Mouse (Mus musculus) limb, embryonic 14.5 days (tissue): Measurements from ENCODE around the gene Nedd9. TPM values are rescaled to one million over a fixed set of nuclear protein-coding genes. Genes with fewer than 3 reads are reported as not detected.

Source experiments
- ATAC-seq: fragments of 200-750 bp; cut with Nextera tagmentation; 2 replicates; pipeline ENCODE4 v1.8.0; 2017; ENCODE audit warnings: low read depth, moderate number of reproducible peaks, moderate TSS enrichment; ENCODE audit not compliant: low FRiP score
- DNase-seq: peaks from one replicate; pipeline ENCODE4 v3.0.0-alpha.2; 2015; ENCODE audit warnings: low spot score
- H3K27ac ChIP-seq: fragments of 300-500 bp; sonication (generic); replicated peaks from 2 replicates; pipeline ENCODE4 v1.5.1; 2014; ENCODE audit warnings: low read depth, mild to moderate bottlenecking, low read length, moderate library complexity, mixed read lengths
- H3K27me3 ChIP-seq: fragments of 300-500 bp; sonication (generic); 2 replicates; pipeline ENCODE4 v1.6.1; 2014; ENCODE audit warnings: low read length, mixed read lengths; ENCODE audit not compliant: control insufficient read depth, insufficient read depth
- H3K36me3 ChIP-seq: fragments of 300-500 bp; sonication (generic); 2 replicates; pipeline ENCODE4 v1.6.1; 2014; ENCODE audit warnings: mild to moderate bottlenecking, low read length, moderate library complexity, mixed read lengths; ENCODE audit not compliant: control insufficient read depth, insufficient read depth
- H3K4me1 ChIP-seq: fragments of 300-500 bp; sonication (generic); 2 replicates; pipeline ENCODE4 v1.6.1; 2014; ENCODE audit warnings: antibody characterized with exemption, low read length, mixed read lengths; ENCODE audit not compliant: control insufficient read depth, insufficient read depth
- H3K4me2 ChIP-seq: fragments of 300-500 bp; sonication (generic); replicated peaks from 2 replicates; pipeline ENCODE4 v1.6.1; 2014; ENCODE audit warnings: low read depth, mild to moderate bottlenecking, low read length, moderate library complexity; ENCODE audit not compliant: severe bottlenecking
- H3K4me3 ChIP-seq: fragments of 300-500 bp; sonication (generic); replicated peaks from 2 replicates; pipeline ENCODE4 v1.5.1; 2014; ENCODE audit warnings: low read length
- H3K9ac ChIP-seq: fragments of 300-500 bp; sonication (generic); 2 replicates; pipeline ENCODE4 v1.6.1; 2014; ENCODE audit warnings: mild to moderate bottlenecking, low read depth, low read length, moderate library complexity; ENCODE audit not compliant: severe bottlenecking
- H3K9me3 ChIP-seq: fragments of 300-500 bp; sonication (generic); 2 replicates; pipeline ENCODE4 v1.6.1; 2016; ENCODE audit warnings: low read length; ENCODE audit not compliant: control insufficient read depth
- POLR2A ChIP-seq: fragments of 200-500 bp; IDR thresholded peaks from 2 replicates; pipeline ENCODE4 v1.8.0; 2012; ENCODE audit warnings: inconsistent platforms, mild to moderate bottlenecking, moderate library complexity, borderline replicate concordance; ENCODE audit not compliant: insufficient read depth, insufficient read length; ENCODE audit errors: extremely low read depth
- WGBS: fragments of 180-500 bp; shearing (Covaris S2); extraction: QIAGEN DNeasy Blood & Tissue Kit; methylation state at CpG from one replicate; pipeline ENCODE4 v1.1.7; 2014; 5-methylcytosine and 5-hydroxymethylcytosine counted together
- polyA plus RNA-seq, 2 experiments: library from polyadenylated mRNA; depleted of rRNA in 1 of 2; stranded (reverse) in 1 of 2; unstranded in 1 of 2; fragments of >200 nt; fragmentation: Nextera tagmentation in 1 of 2; extraction: Ambion mirVana in 1 of 2; gene quantifications; 2 replicates each; pipeline versions ENCODE4 v1.2.1 to v1.2.3; 2012 to 2014

Gene Nedd9
- polyA plus RNA-seq (2012; rRNA removed): 23.5 and 23.9 TPM in 2 replicates
- 41.5 TPM in 2 replicates for polyA plus RNA-seq (2014; fragmentation: Nextera tagmentation; extraction: Ambion mirVana)

GRCm38 (mm10) chr13:41486606-41487408, at the start of gene Nedd9:
Gene Nedd9 (minus strand): TSS chr13:41487362.
- H3K27me3 ChIP-seq: no peaks in the 10 kb centered on the region
- ATAC-seq (no peak), DNase-seq (no peak)
- H3K9me3 ChIP-seq: no peaks in the 10 kb centered on the region
- no peaks in the 10 kb centered on the region for H3K36me3 ChIP-seq
- no peak within 1 kb of the TSS for H3K4me3 ChIP-seq
- no peak within 1 kb of the TSS for H3K9ac ChIP-seq
- TF ChIP-seq POLR2A: no peak
- 55% methylated on average over 15 of the region's 15 CpGs for WGBS
- H3K27ac ChIP-seq: no peak within 1 kb of the TSS
- no peak within 1 kb of the TSS for H3K4me2 ChIP-seq
- H3K4me1 ChIP-seq: peaks cover 12% of the 10 kb centered on the region

GRCm38 (mm10) chr13:41532625-41533024, 45.5 kb upstream of the Nedd9 start:
- ATAC-seq (no peak), DNase-seq (no peak)
- 76% methylated on average over 5 of the region's 5 CpGs for WGBS
- Histone ChIP-seq H3K4me1 (no peaks in the 10 kb centered on the region), H3K4me2 (no peak overlapping the region), H3K27me3 (no peaks in the 10 kb centered on the region), H3K9ac (no peak overlapping the region), H3K4me3 (no peak overlapping the region), H3K27ac (no peak overlapping the region), H3K9me3 (no peaks in the 10 kb centered on the region), H3K36me3 (no peaks in the 10 kb centered on the region)
- TF ChIP-seq POLR2A: no peak

GRCm38 (mm10) chr13:41530326-41530725, 43.2 kb upstream of the Nedd9 start:
- H3K4me1 ChIP-seq: no peaks in the 10 kb centered on the region
- H3K4me3 ChIP-seq: no peak overlapping the region
- TF ChIP-seq POLR2A: no peak
- H3K27me3 ChIP-seq: no peaks in the 10 kb centered on the region
- no peak overlapping the region for H3K4me2 ChIP-seq
- no peaks in the 10 kb centered on the region for H3K36me3 ChIP-seq
- H3K9ac ChIP-seq: no peak overlapping the region
- ATAC-seq (no peak), DNase-seq (peak; percentile 55)
- H3K27ac ChIP-seq: no peak overlapping the region
- no peaks in the 10 kb centered on the region for H3K9me3 ChIP-seq

DNA sequence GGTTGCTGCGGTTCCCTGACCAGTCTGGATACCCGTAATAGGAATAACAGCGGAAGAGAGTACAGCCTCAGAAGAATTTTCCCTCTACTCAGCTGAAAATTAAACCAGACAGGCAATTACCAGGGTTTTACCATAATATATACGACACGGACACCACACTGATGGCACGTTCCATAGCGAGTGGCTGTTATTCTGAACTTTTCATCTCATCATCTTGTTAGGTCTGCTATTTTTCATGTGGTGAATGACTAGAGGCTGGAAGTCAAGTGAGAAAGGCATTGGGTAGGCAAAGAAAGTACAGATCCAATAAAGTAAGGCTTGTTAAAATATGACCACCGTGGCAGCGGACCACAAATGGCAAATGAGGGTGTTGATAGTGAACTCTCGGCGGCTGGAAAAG, 37.0 kb upstream of the Nedd9 start:
- ATAC-seq: no peak; the same call in 1 of the 2 replicates
- no peak overlapping the region for H3K4me2 ChIP-seq
- H3K9ac ChIP-seq: no peak overlapping the region
- H3K36me3 ChIP-seq: no peaks in the 10 kb centered on the region
- no peaks in the 10 kb centered on the region for H3K4me1 ChIP-seq
- no peaks in the 10 kb centered on the region for H3K9me3 ChIP-seq
- no peaks in the 10 kb centered on the region for H3K27me3 ChIP-seq
- 74% methylated on average over 11 of the region's 11 CpGs for WGBS
- no peak overlapping the region for H3K4me3 ChIP-seq
- DNase-seq: peak; percentile 15
- H3K27ac ChIP-seq: no peak overlapping the region
- no peak for TF ChIP-seq POLR2A

DNA sequence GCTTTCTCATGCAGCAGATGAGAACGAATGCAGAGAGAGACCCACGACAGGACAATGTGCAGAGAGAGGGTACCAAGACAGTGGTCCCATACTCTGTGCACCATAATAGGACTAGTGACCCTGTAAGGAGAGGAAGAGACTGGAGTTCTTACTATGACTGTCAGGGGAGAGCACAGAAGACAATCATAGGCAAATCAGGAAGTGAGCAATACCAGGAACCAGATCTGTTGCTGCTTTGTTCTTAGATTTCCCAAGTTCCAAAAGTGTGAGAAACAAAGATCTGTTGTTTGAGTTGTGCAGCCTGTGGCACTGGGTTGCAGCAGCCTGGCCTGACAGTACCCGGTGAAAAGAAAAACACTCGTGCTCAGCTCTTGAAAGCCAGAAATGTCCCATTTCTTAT, 34.1 kb upstream of the Nedd9 start:
- WGBS: 90% methylated on average over 4 of the region's 4 CpGs
- no peak overlapping the region for H3K4me2 ChIP-seq

More for the DNA sequence above, 34.1 kb upstream of the Nedd9 start:
- H3K27ac ChIP-seq: no peak overlapping the region
- no peak for DNase-seq
- no peak for ATAC-seq
- H3K4me3 ChIP-seq: no peak overlapping the region
- no peaks in the 10 kb centered on the region for H3K36me3 ChIP-seq
- no peaks in the 10 kb centered on the region for H3K4me1 ChIP-seq
- no peaks in the 10 kb centered on the region for H3K9me3 ChIP-seq
- H3K9ac ChIP-seq: no peak overlapping the region
- TF ChIP-seq POLR2A: no peak
- H3K27me3 ChIP-seq: no peaks in the 10 kb centered on the region
